Comparison of ENCODE assay signal across 1 mouse cellular context in the genomic region with DNA sequence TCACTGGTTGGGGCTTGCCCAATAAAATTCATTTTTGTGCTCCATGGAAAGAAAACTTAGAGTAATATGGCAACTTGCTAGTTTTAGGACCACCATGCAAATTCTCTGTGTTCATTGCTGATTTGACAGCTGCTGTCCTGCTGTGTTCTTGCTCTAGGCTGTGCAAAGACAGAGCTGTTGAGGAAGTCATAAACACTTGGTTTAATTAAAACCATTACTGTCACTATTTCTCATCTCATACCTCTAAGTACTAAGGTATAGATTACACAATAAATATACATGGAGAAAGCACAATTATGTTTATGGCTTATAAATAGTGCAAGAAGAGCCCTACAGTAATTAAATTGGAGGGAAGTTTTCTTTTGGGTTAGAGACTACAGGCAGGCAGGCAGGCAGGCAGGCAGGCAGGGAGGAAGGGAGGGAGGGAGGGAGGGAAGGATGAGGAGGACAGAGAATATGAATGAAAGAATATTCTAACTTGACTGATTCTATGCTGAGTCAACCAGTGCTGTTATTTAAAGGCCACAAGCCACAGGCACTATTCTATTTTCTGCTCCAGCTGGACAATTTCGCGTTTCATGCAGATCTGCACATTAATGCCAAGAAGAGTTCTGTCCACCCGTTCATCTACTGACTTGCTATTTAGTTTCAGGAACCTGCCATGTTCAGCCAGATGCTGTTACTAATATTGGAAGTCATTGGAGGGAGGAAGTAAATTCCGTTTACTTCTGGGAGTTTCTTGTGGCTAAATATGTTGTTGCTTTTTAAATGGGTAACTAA.
TF ChIP-seq lines count a peak whose summit lies in the region.

No protein-coding gene starts in this region.

TF ChIP-seq in myocyte, 11 proteins besides CTCF, POLR2A, EP300 and RAD21:
- no peak for TF ChIP-seq SRF (IDR thresholded peaks at IDR 0.05; ENCODE audit: control insufficient read depth, insufficient read length, low read depth)
- TF ChIP-seq TCF3 (IDR thresholded peaks at IDR 0.05; ENCODE audit: insufficient read length, low read depth), result no peak
- no peak for TF ChIP-seq MYOG (IDR thresholded peaks at IDR 0.05; ENCODE audit: control insufficient read depth in 1 of 3, insufficient read depth in 1 of 3, insufficient read length in 2 of 3, low read depth in 2 of 3)
- TF ChIP-seq MAX (IDR thresholded peaks at IDR 0.05; ENCODE audit: low read depth), result no peak
- TF ChIP-seq USF1 (IDR thresholded peaks at IDR 0.05; ENCODE audit: low read depth), result no peak
- TF ChIP-seq POLR2AphosphoS2 (IDR thresholded peaks at IDR 0.05; ENCODE audit: insufficient read length, low read depth), result no peak
- TF ChIP-seq REST (IDR thresholded peaks at IDR 0.05; ENCODE audit: insufficient read depth, insufficient read length), result no peak
- no peak for TF ChIP-seq CEBPB (IDR thresholded peaks at IDR 0.05; ENCODE audit: insufficient read depth, poor library complexity, severe bottlenecking)
- no peak for TF ChIP-seq TCF12 (IDR thresholded peaks at IDR 0.05; ENCODE audit: insufficient read depth, poor library complexity, severe bottlenecking)
- no peak for TF ChIP-seq E2F4 (IDR thresholded peaks at IDR 0.05; ENCODE audit: insufficient read depth)
- TF ChIP-seq MYOD1 (IDR thresholded peaks at IDR 0.05; ENCODE audit: control insufficient read depth in 1 of 3, insufficient read length in 2 of 3, low read depth in 2 of 3), result no peak
